Mouse (Mus musculus) heart, adult 9 months (tissue): Measurements from ENCODE around the gene Lypd5.
A peak's percentile ranks its signal among the peaks of the same experiment; 100 is the strongest.
"Not testable (repeated sequence)": the region's sequence is repeated elsewhere in the genome, so short reads cannot be mapped to it uniquely, and the experiment has no call there.

ENCODE experiments used
- DNase-seq, 2 experiments: peaks; one replicate each; pipeline ENCODE4 v3.0.0; 2022; ENCODE audit warnings: low spot score in 2 of 2

Lypd5 gene

DNA sequence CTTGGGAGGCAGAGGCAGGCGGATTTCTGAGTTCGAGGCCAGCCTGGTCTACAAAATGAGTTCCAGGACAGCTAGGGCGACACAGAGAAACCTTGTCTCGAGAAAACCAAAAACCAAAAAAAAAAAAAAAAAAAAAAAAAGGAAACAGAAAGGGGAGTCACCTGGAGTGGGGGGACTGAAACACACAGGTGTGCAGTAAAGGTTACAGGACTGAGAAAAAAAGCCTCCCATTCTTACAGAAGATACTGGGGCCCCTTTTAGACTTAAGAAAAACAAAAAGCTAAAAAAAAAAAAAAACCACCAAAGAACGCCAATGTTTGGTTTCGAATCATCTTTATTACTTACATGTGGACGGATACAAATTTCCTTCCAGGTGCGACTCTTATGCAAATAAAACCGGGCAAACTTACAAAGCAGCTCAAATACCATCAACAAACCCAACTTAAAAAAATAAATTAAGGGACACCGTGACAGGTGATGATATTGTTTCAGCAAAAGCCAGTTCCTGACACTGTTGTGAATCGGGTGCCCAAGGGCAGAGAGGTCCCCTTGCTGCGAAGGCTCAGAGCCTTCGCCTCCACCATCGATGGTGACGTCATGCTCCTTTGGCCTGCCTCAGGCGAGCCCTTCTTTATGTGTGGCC, 33.9 kb downstream of the Lypd5 start:
- no peak for DNase-seq

DNA sequence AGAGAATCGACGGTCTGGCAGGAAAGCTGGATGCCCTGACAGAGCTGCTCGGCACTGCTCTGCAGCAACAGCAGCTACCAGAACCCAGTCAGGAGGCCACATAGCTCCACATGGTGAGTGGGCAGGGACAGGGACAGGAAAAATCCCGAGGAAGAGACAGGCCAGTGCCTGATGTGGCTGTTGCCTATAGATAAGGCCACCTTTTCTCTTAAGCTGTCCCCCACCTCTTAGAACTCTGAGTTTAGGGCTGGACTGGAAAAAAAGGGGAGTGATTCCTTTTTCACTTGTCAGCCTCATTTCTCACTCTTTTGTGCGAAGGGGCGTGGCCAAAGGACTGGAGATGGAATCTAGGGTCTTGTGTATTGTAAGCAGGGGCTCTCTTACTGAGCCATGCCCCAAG, 35.1 kb downstream of the Lypd5 start:
- no peak for DNase-seq

DNA sequence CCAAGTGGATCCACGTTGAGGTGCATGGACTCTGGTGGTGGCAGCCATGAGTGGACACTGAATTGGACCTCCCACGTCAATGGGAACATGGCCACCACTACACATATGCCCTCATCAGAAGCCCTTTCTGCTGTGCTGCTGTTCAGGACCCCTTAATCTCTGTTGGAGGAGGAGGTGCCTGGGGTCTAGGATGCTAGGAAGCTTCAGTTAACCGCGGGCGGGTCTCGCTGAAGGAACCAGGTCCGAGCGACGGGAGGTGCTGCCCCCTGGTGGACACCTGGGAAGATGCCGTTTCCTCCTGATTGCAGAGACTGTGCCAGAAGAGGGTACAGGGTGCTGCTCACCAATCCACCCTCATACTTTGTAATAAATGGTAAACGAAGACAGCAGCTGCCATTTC, 35.8 kb downstream of the Lypd5 start:
- DNase-seq = no peak

GRCm38 (mm10) chr7:24387059-24387556, 38.1 kb downstream of the Lypd5 start:
- DNase-seq = peak in 1 of 2 experiments; percentile 41

GRCm38 (mm10) chr7:24389516-24390187, 40.7 kb downstream of the Lypd5 start:
- no peak for DNase-seq

DNA sequence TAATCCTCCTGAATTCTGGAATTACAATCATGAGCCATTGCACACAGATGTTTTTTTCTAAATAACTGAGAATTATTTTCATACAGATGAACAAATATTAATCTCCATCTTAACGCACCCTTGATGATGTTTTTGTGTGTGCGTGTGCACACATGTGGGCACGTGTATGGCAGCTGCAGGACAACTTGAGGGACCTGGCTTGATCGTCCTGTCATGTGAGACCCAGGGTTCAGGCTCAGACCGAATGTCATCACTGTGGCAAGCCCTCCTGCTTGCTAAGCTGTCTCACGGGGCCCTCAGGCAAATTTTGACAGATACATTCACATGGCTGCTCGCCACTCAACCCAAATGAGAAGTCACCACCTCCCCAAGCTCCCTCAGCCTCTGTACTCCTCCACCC, 41.5 kb downstream of the Lypd5 start:
- no peak for DNase-seq

GRCm38 (mm10) chr7:24391077-24391476, 42.1 kb downstream of the Lypd5 start:
- DNase-seq = no peak

DNA sequence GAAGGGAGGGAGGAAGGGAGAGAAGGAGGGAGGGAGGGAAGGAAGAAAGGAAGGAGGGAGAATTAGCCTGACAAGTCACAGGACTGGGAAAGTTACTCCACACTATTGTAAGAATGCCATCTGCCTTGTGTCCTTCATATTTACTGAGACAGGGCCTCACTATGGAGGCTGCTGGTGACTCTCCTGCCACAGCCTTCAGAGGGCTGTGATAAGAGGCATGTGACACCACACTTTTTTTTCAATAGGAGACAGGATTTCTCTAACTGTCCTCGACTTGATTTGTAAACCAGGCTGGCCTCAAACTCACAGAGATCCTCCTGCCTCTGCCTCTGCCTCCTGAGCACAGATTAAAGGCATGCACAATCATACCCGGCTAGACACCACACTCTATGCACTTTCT, 42.7 kb downstream of the Lypd5 start:
- no peak for DNase-seq

GRCm38 (mm10) chr7:24394054-24394453, 45.1 kb downstream of the Lypd5 start:
- no peak for DNase-seq

DNA sequence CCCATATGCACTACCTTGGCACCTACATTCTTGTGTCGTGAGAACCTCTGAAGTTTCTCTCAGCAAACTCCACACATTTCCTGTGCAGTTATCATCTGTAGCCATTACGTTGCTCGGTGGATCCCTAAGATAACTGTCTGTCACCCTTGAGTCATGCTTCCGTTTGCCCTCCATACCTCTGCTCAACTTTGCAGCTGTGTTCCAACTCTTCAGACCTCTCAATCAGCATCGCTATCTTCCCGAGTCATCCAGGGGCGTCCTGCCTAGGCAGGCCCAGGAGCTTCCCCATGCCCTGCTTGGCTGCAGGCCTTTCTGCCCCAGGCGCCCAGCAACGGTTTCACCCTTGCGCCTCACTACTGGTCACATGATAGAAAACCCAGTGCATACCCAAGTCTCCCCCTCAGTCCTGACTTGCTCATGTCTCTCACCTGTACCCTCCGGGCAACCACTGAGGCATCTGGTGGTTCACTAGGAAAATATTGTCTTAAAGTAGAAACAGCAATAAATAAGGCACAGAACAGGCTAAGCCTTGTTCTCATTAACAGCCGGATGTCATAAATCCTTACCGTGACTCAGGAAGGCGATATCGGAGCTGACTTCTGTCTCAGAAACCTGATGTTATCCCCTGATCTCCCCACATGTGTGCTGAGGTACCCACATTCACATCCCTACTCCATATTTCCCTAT, 45.6 kb downstream of the Lypd5 start:
- no peak for DNase-seq

GRCm38 (mm10) chr7:24396832-24397231, 47.8 kb downstream of the Lypd5 start:
- DNase-seq = no peak

- DNase-seq = no peak
Observed at GRCm38 (mm10) chr7:24398364-24398913, 49.4 kb downstream of the Lypd5 start.

DNA sequence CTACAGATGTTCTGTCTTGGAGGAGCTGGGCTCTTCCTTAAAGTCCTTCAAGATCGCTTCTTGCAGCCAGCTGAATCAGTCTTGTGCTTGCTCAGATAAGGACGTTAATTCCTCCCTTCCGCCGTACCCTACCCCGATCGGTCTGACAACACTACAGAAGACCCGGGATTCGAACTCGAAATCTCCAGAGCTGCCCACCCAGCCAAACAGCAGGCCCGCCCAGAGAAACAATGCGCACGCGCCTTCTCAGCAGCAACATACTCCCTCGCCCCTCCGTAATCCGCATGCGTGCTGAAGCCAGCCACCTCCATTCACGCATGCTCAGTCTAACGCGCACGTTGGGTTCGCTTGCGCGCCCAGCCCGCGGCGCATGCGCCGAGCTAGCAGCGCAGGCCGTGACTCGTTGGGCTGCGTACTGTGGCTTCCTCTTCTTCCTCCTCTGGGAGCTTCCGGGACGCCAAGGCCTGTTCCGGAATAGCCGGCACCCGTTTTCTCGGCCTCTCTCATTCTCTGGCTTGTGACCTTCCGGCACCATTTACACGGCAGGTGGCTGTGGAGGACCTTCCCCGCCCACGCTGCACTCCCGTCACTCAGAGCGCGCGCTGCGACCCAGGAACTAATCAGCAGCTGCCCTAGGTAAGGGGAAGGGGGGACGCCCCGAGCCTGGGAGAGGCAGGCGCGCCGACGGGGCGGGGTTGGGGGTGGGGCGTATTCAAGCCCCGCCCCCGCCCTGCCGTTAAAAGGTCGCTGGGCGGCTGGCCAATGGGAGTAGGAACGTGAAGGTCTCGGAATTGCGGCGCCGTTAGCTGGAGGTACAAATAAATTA, 50.5 kb downstream of the Lypd5 start, which contains the start of gene Smg9:
Gene Smg9, plus strand, starts transcription at position 364 of the 826 bp plus-strand sequence.
- DNase-seq = peak; percentile 96 to 97

GRCm38 (mm10) chr7:24400082-24400452, 51.1 kb downstream of the Lypd5 start:
- no peak for DNase-seq

DNA sequence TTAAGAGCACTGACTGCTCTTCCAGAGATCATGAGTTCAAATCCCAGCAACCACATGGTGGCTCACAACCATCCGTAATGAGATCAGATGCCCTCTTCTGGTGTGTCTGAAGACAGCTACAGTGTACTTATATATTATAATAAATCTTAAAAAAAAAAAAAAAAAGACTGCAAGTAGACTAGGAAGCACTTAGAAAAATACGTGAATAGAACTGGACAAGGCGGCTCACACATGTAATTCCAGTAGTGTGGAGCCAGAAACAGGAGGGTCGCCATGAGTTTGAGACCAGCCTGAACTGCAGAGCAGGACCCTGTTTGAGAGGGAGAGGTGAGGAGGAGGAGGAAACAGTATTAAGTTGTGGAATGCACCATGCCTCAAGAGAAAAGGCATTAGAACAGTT, 51.5 kb downstream of the Lypd5 start:
- not testable (repeated sequence) for DNase-seq

GRCm38 (mm10) chr7:24402851-24403250, 53.9 kb downstream of the Lypd5 start:
- no peak for DNase-seq
